Mouse (Mus musculus) CD4-positive naive resting alpha-beta T cell, adult 57 days (primary cell): ENCODE results near the gene Hist1h2br. TPM values are rescaled to one million over a fixed set of nuclear protein-coding genes. Genes with fewer than 3 reads are reported as not detected.

Experiments
- total RNA-seq: library from RNA; stranded (reverse); gene quantifications from one replicate; pipeline ENCODE4 v1.2.4, GENCODE M21; 2023

The Hist1h2br gene
- 48.4 TPM for total RNA-seq

DNA sequence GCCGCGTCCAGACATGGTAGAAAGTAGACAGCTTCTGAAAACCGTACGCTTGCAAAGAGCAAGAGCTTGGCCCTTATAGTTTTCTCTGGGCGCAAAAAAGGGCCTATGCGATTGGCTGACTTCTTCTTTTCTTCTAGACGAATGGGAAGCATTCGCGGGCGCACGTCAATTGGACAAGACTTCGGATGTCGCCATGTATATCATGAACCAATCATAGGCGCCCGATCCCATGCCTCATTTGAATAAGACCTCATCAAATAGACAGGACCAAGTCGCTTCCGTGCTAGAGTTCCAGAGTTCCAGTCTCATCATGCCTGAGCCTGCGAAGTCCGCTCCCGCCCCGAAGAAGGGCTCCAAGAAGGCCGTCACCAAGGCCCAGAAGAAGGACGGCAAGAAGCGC is at the start of gene Hist1h2br, which contains the start of gene Hist1h2ap:
Gene Hist1h2br, plus strand, starts transcription at position 283 of the 400 bp plus-strand sequence.
Gene Hist1h2ap, minus strand, starts transcription at position 47 of the 400 bp plus-strand sequence.

DNA sequence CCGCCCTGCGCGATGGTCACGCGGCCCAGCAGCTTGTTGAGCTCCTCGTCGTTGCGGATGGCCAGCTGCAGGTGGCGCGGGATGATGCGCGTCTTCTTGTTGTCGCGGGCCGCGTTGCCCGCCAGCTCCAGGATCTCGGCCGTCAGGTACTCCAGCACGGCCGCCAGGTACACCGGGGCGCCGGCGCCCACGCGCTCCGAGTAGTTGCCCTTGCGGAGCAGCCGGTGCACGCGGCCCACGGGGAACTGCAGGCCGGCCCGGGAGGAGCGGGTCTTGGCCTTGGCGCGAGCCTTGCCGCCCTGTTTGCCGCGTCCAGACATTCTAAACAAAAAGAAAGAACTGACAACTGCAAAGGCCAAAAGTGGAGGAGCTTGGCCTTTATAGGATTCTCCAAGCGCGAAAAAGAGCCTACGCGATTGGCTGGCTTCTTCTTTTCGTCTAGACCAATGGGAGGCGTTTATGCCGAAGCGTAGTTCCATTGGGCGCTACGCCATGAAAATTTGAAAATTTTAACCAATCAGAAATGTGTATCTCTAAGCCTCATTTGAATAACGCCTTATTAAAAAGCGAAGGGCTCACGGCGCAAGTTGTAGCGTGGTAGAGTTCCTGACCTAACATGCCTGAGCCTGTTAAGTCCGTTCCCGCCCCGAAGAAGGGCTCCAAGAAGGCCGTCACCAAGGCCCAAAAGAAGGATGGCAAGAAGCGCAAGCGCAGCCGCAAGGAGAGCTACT is 46.5 kb upstream of the Hist1h2br start, which contains the start of the genes Hist1h2an and Hist1h2bp:
Gene Hist1h2an, minus strand, starts transcription at position 320 of the 731 bp plus-strand sequence.
Gene Hist1h2bp, plus strand, starts transcription at position 563 of the 731 bp plus-strand sequence.

DNA sequence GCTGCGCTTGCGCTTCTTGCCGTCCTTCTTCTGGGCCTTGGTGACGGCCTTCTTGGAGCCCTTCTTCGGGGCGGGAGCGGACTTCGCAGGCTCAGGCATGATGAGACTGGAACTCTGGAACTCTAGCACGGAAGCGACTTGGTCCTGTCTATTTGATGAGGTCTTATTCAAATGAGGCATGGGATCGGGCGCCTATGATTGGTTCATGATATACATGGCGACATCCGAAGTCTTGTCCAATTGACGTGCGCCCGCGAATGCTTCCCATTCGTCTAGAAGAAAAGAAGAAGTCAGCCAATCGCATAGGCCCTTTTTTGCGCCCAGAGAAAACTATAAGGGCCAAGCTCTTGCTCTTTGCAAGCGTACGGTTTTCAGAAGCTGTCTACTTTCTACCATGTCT is 23.5 kb upstream of the Hist1h2br start, which contains the start of the genes Hist1h2bq and Hist1h2ao:
Gene Hist1h2bq, minus strand, starts transcription at position 125 of the 400 bp plus-strand sequence.
Gene Hist1h2ao, plus strand, starts transcription at position 393 of the 400 bp plus-strand sequence.

GRCm38 (mm10) chr13:21811539-21811938 is 22.0 kb upstream of the Hist1h2br start, which contains the start of gene Hist1h4m:
Gene Hist1h4m (plus strand): TSS chr13:21811746.

DNA sequence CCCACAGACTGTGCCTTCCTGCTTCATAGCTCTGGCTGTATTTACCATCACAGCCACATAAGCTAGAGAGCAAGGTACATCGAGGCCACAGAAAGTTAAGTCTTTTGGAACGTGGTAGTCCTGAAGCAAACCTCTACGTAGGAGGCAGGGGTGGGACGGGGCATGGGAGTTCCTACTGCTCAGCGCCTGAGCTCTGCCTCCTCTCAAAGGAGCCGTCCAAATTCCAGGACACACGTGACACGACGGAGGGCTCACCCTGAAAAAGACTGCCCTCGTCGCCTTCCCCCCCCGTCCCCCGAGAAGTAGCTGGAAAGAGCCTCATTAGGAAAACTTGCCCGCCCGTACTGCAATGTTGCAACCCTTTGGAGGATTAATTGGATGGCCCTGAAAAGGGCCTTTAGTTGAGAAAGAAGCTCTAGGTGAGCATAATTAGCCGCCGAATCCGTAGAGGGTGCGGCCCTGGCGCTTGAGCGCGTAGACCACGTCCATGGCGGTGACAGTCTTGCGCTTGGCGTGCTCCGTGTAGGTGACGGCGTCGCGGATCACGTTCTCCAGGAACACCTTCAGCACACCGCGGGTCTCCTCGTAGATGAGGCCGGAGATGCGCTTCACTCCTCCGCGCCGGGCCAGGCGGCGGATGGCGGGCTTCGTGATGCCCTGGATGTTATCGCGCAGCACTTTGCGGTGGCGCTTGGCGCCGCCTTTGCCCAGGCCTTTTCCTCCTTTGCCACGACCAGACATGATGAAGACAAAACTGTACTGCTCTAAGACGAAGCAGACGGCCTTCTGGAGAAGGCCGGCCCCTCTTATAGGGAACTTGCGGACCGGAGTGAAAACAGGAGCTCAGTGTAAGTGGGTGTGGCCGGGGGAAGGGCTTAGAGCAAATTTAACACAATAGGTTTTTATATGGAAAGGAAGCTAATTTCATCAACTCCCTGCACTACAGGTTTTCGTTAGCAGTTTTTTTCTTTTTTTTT is 1.8 kb upstream of the Hist1h2br start, which contains the start of gene Hist1h4n:
Gene Hist1h4n, minus strand, starts transcription at position 779 of the 977 bp plus-strand sequence.

Other genes with a start within 250 kb of the Hist1h2br start
- gene Olfr1362, start 219.7 kb upstream of the Hist1h2br start, total RNA-seq, result not detected
- gene Olfr11, start 191.2 kb upstream of the Hist1h2br start, total RNA-seq, result not detected
- not detected for gene Olfr1361, start 170.4 kb upstream of the Hist1h2br start, total RNA-seq
- not detected for gene Olfr1360, start 156.3 kb upstream of the Hist1h2br start, total RNA-seq
- not detected for gene Olfr1359, start 135.6 kb upstream of the Hist1h2br start, total RNA-seq
- 28.4 TPM for gene Hist1h2bl, start 117.6 kb upstream of the Hist1h2br start, total RNA-seq
- gene Hist1h2ai, start 117.3 kb upstream of the Hist1h2br start, total RNA-seq, result 48.8 TPM
- gene Hist1h3h, start 116.1 kb upstream of the Hist1h2br start, total RNA-seq, result 99.8 TPM
- 6.3 TPM for gene Hist1h2bm, start 111.7 kb upstream of the Hist1h2br start, total RNA-seq
- 11.9 TPM for gene Hist1h4j, start 98.7 kb upstream of the Hist1h2br start, total RNA-seq
- gene Hist1h4k, start 83.2 kb upstream of the Hist1h2br start, total RNA-seq, result 339 TPM
- gene Hist1h2ak, start 79.9 kb upstream of the Hist1h2br start, total RNA-seq, result 38.7 TPM
- gene Hist1h2bn, start 79.6 kb upstream of the Hist1h2br start, total RNA-seq, result 75.5 TPM
- 9.5 TPM for gene Hist1h1b, start 53.1 kb upstream of the Hist1h2br start, total RNA-seq
- gene Hist1h3i, start 50.4 kb upstream of the Hist1h2br start, total RNA-seq, result 110 TPM
- gene Hist1h2an, start 46.5 kb upstream of the Hist1h2br start, total RNA-seq, result 5.2 TPM
- 22.1 TPM for gene Hist1h2bp, start 46.3 kb upstream of the Hist1h2br start, total RNA-seq
- gene Hist1h2bq, start 23.5 kb upstream of the Hist1h2br start, total RNA-seq, result 49.3 TPM
- gene Hist1h2ao, start 23.3 kb upstream of the Hist1h2br start, total RNA-seq, result 110 TPM
- 248 TPM for gene Hist1h4m, start 22.0 kb upstream of the Hist1h2br start, total RNA-seq
- 35.4 TPM for gene Hist1h4n, start 1.5 kb upstream of the Hist1h2br start, total RNA-seq
- 30.3 TPM for gene Hist1h2ap, start 236 bp upstream of the Hist1h2br start, total RNA-seq
- 0.71 TPM for gene Zfp184, start 111.4 kb downstream of the Hist1h2br start, total RNA-seq
- gene Pom121l2, start 147.5 kb downstream of the Hist1h2br start, total RNA-seq, result not detected
- gene Prss16, start 176.0 kb downstream of the Hist1h2br start, total RNA-seq, result 0.65 TPM
- gene Hist1h2ah, start 201.8 kb downstream of the Hist1h2br start, total RNA-seq, result 25.1 TPM
- 16.7 TPM for gene Hist1h2bk, start 202.1 kb downstream of the Hist1h2br start, total RNA-seq
- gene Hist1h4i, start 207.6 kb downstream of the Hist1h2br start, total RNA-seq, result 47.7 TPM
- gene Hist1h2ag, start 209.2 kb downstream of the Hist1h2br start, total RNA-seq, result not detected
- gene Hist1h2bj, start 209.5 kb downstream of the Hist1h2br start, total RNA-seq, result 18.5 TPM